Mouse (Mus musculus) neutrophil, adult 59 days (primary cell): ENCODE measurements around the gene Esrra. TPM values are rescaled to one million over a fixed set of nuclear protein-coding genes. Genes with fewer than 3 reads are reported as not detected.

Experiments
- total RNA-seq, 2 experiments: library from RNA; stranded (reverse); gene quantifications; 1 replicate in 1 of 2; 2 replicates in 1 of 2; pipeline ENCODE4 v1.2.4; 2023

The Esrra gene
- total RNA-seq, result 10 to 100 TPM; 40.5 to 45.9 TPM

DNA sequence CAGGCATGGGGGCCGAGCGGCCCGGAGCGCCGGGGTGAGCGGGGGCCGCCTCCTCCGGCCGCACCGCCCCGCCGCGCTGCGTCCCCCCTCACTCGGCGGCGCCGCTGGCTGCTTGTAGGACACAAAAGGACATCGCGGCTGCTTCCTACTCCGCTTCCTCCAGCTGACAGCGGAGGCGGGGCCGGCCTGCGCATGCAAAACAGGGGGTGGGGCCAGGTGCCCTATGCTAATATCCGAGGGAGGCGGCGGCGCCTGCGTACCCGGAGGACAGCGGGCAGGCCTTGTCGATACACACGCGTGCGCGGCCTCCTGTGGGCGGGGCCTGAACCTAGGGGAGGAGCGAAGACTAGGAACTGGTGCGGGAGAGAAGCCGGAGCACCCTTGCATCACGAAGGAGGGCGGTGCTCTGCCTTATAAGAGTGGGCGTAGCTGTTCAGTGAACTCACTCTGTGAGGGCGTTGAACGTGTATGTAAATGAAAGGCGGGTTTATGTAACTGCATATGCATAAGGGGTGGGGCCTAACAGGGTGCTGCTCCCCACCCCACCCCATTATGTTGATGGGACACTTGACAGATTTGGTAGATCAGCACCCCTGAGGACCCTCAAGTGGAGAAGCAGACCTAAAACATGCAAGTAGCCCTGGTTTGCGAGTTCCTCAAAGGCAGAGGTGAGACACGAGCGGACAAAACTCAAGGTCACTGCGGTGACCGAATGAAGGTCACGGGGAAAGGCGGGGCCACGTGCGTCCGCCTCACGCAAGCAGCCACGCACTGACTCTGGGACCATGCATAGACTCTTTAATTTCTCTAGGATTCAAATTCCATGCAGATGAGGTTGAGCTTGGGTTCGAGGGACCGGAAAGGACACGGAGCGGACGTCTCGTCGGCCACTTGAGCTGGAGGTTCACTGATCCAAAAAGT lies at the start of gene Esrra:
TSS of gene Esrra (minus strand) at position 167 of the 921 bp plus-strand sequence.

DNA sequence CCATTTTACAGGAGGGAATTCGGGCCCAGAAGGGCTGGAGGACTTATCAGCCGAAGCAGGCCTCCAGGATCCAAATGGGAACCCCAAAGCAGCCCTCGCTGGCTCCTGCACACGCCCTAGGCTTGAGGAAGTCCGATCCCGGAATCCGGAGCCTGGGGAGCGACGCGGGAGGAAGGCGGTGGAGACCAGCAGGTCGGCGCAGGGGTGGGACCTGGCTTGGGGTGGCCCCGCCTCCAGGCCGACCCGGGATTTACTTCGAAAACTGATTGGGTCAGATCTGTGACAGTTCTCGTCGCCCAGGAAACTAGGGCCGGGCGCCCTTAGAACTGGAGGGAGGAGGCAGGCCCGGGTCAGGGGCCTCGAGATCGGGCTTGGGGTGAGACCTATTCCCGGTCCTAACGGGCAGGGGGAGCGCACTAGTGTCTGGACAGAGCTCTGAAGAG lies 20.7 kb upstream of the Esrra start, which contains the start of gene Gpr137:
TSS of gene Gpr137 (minus strand) at position 232 of the 443 bp plus-strand sequence.

DNA sequence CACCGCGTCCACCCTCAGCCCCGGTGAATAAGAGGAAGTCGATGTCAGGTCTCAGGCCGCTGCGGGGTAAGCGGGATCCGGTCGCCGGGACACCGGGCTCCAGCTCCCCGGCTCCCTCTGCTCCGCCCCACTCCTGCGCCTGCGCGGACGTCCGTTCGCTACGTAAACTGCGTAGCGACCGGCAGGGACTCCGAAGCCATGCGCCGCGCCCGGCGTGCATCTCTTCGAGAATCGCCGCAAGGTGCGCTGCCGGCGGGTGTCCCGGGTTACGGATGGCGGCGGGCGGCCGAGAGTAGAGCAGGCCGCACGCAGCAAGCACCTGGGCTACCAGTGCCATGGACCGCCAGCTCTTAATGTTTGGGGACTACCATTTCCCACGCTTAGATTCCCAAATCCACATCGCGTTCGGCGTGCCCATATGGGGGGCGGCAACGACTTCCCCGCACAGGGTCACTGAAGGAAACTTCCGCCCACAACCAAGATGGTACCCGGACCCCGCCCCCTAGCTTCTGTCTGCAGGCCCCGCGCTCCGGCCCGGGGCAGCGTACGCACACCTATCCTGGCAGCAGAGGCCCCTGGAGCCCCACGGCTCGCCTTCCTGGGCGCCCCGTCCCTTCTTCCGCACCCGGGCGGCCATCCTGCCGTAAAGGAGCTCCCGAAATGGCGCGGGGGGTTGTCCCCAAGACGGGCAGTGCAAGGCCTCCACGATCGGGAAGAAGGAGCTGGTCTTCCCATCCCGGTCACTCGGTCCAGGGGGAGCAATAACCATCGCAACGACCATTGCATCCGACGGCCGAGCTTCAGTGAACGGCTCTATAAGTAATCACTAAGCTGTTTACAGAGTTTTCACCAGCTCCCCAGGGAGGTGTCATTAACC lies 20.0 kb upstream of the Esrra start, which contains the start of gene Bad:
TSS of gene Bad (plus strand) at position 490 of the 877 bp plus-strand sequence.

DNA sequence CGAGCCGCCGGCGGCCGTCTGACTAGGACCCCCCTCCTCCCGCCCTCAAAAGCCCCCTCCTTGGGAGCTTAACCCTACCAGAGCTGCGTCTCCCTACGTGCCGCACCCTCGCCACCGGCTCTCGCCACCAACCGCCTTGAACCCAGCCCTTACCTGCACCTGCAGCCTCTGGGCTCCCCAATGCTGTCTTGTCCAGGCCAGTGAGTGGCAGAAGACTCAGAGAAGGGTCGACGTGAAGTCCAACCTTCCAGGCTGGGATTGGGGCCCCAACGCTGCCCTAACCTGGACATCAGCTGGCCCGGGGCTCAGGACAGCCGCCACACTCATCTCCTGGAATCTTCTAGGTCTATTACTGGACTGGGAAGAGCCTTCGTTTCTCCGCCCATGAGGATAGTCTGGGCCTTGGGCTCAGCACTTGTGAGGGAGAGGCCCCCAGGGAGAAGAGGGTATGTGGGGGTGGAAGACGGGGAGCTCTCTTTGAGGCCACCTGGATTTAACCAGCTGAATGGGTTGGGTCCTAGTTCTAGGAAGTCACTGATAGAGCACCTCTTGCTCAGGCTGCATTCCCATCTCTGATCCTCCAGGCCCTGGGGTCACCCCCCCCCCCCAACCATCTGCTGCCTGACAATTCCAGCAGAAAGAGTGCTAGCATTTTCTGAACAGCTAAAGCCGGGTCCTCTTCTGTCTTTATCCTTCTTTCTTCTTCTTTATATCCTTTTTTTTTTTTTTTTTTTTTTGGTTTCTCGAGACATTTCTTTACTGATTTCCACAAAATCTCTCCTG lies 12.8 kb upstream of the Esrra start, which contains the start of gene Kcnk4:
TSS of gene Kcnk4 (minus strand) at position 321 of the 783 bp plus-strand sequence.

DNA sequence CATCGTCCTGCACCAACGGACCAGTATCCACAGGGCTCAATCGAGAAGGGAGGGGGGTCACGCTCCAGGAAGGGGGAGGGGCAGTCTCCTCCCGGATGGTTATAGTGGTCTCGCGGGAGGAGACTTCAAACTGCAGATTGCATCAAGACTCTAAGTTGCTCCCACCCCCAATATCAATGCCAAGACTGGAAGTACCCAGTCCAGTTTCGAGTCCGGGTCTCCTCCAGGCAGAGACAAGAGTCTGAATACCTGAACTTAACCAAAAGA lies 3.6 kb upstream of the Esrra start, which contains the start of gene Catsperz:
TSS of gene Catsperz (minus strand) at position 74 of the 267 bp plus-strand sequence.

DNA sequence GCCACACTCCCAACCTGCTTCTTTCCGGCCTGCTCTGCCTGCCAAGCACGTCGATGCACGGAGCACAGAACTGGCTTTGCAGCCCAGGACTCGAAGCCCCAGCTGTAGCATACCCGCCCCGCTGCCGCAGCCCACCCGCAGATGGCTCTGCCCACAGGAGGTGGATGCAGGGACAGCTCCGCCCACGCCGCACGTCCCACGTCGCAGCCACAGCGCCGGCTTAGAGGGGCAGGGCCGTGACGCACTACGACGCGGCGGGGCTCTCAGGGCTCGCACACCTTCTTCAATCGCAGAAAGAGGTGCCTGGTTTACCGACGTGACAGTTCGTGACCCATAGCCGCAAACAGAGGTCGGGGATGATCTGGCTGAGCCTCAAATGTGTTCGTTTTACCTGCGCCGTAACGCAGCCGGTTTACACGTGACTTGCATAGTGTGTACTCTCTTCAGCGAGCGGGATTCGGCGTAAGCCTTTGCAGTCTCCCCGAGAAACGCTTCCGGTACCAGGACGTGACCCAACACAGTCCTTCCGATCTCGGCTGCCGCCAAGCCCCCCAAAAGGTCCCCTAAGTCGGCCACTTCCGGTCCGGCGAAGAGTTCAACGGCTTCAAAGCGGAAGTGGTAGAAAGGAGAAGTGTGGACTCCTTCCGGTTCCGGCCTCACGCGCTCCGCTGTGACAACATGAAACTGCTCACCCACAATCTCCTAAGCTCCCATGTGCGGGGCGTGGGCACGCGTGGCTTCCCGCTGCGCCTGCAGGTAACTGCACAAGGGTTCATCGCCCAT lies 11.9 kb downstream of the Esrra start, which contains the start of the genes Trmt112 and Prdx5:
TSS of gene Trmt112 (plus strand) at position 192 of the 783 bp plus-strand sequence.
TSS of gene Prdx5 (minus strand) at position 600 of the 783 bp plus-strand sequence.

Other genes starting within 250 kb of the Esrra start
- 10 to 100 TPM; 30.7 to 41.0 TPM for gene Rps6ka4, start 81.2 kb downstream of the Esrra start, total RNA-seq
- 100 to 1,000 TPM; 122 to 137 TPM for gene Ccdc88b, start 63.6 kb downstream of the Esrra start, total RNA-seq
- gene Trmt112, start 12.1 kb downstream of the Esrra start, total RNA-seq, result 100 to 1,000 TPM in 1 of 2 experiments, 10 to 100 TPM in 1; 89.2 to 104 TPM
- 1,000 to 10,000 TPM; 1,318 to 1,395 TPM for gene Prdx5, start 11.7 kb downstream of the Esrra start, total RNA-seq
- gene Catsperz, start 3.6 kb upstream of the Esrra start, total RNA-seq, result not detected
- not detected for gene Kcnk4, start 12.7 kb upstream of the Esrra start, total RNA-seq
- gene Bad, start 20.0 kb upstream of the Esrra start, total RNA-seq, result 10 to 100 TPM; 22.5 to 31.9 TPM
- gene Gpr137, start 20.7 kb upstream of the Esrra start, total RNA-seq, result 10 to 100 TPM; 23.9 to 26.6 TPM
- gene Ppp1r14b, start 53.2 kb upstream of the Esrra start, total RNA-seq, result 10 to 100 TPM; 42.9 to 43.5 TPM
- 10 to 100 TPM; 23.2 to 25.2 TPM for gene Plcb3, start 54.7 kb upstream of the Esrra start, total RNA-seq
- 10 to 100 TPM; 28.2 to 28.8 TPM for gene Fkbp2, start 58.7 kb upstream of the Esrra start, total RNA-seq
- 1 to 10 TPM; 7.4 to 8.1 TPM for gene Vegfb, start 65.8 kb upstream of the Esrra start, total RNA-seq
- 10 to 100 TPM; 20.8 to 24.7 TPM for gene Dnajc4, start 70.8 kb upstream of the Esrra start, total RNA-seq
- gene Nudt22, start 74.3 kb upstream of the Esrra start, total RNA-seq, result 10 to 100 TPM; 12.2 to 15.9 TPM
- 1 to 10 TPM; 2.3 to 2.9 TPM for gene Trpt1, start 74.3 kb upstream of the Esrra start, total RNA-seq
- 100 to 1,000 TPM; 233 TPM for gene Fermt3, start 97.7 kb upstream of the Esrra start, total RNA-seq
- 10 to 100 TPM; 45.6 to 53.6 TPM for gene Stip1, start 118.2 kb upstream of the Esrra start, total RNA-seq
- 1 to 10 TPM; 2.6 to 2.9 TPM for gene Macrod1, start 135.0 kb upstream of the Esrra start, total RNA-seq
- gene Flrt1, start 183.9 kb upstream of the Esrra start, total RNA-seq, result not detected